Mouse (Mus musculus) testis, adult 2 months (tissue): ENCODE measurements around the gene Trim11.

ENCODE experiments used
- CTCF ChIP-seq: fragments of 200-500 bp; IDR thresholded peaks from 2 replicates; pipeline ENCODE4 v1.5.1; 2012; ENCODE audit warnings: low read depth, mild to moderate bottlenecking, inconsistent platforms, low read length, moderate library complexity; ENCODE audit not compliant: control insufficient read depth, insufficient read depth, insufficient replicate concordance
- POLR2A ChIP-seq: fragments of 200-500 bp; IDR thresholded peaks from 2 replicates; pipeline ENCODE4 v1.6.1; 2012; ENCODE audit warnings: low read depth, mild to moderate bottlenecking, inconsistent platforms, low read length, moderate library complexity; ENCODE audit not compliant: control insufficient read depth

DNA sequence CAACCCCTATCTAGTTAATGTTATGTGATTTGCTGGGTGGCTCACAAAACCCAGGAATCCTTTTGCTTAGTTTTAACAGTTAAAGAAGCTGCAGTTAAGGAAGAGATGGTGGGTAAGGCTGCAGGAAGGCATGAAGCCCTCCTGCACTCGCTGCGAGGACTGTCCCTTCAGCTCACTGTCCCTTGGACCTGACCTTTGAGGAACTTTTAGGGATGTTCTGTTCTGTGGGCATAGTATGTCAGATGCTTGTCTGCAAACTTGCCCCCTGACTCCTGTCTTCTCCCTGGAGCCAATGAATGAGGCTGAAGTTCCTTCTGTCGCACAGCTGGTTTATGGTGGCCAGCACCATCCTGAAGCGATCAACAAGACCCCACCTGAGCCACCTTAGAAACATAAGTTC is 11.3 kb downstream of the Trim11 start:
- TF ChIP-seq CTCF (no peak), POLR2A (no peak)
